Mouse (Mus musculus) kidney, postnatal 25 days (tissue): ENCODE results near the gene Rdm1.
A peak's percentile ranks its signal among the peaks of the same experiment; 100 is the strongest.
"Not testable (repeated sequence)": the region's sequence is repeated elsewhere in the genome, so short reads cannot be mapped to it uniquely, and the experiment has no call there.

Source experiments
- DNase-seq, 2 experiments: peaks; one replicate each; pipeline ENCODE4 v3.0.0; 2021; ENCODE audit warnings: mixed read lengths in 2 of 2

Gene Rdm1

GRCm38 (mm10) chr11:101616948-101617767 lies 9.8 kb upstream of the Rdm1 start:
- no peak for DNase-seq

GRCm38 (mm10) chr11:101617849-101618248 lies 9.1 kb upstream of the Rdm1 start:
- DNase-seq = peak; percentile 47 to 56

GRCm38 (mm10) chr11:101618596-101618995 lies 8.4 kb upstream of the Rdm1 start:
- no peak for DNase-seq

DNA sequence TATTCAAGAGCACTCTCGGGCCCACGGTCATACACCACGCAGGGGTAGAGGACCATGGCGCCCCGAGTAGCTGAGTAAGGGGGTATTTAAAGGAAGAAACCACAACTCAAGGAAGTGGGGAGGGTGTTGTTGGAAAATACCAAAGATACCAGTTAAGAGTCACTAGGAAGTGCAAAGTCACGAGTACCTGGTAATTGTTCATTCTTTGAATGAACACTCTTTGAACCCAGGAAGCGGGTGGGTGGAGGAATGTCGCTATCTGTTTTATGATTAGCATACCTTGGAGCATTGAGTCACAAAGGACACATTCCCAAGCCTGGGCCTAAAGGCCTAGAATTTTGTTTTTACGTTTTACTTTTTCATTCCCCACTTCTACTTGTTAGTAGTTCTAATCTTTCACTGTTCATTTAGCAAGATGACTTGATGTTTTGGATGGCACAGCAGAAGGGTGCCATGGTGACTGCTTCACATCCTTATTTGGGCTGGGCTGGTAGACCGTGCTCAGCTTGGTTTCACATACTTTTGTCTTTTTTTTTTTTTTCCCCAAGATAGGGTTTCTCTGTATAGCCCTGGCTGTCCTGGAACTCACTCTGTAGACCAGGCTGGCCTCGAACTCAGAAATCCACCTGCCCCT lies 6.9 kb upstream of the Rdm1 start:
- DNase-seq = not testable (repeated sequence)

DNA sequence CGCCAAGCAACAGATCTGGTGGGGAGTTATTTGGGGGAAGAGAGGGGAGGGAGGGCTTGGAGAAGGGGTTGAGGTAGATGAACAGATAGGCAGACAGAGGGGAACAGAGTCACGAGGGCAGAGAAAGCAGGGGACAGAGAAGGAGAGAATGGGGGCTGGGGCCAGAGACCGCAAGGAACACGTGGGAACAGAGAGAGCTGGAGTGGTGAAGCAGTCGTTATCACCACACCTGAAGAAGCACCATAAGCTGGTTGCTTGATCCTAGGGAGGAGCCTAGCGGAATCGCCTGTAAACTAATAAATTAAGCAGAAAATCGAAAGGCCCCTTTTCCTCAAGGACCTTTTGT lies 373 bp upstream of the Rdm1 start:
- DNase-seq = peak in 1 of 2 experiments; percentile 44

- DNase-seq = peak; percentile 90 to 91
These were observed 1.0 kb downstream of the Rdm1 start for GRCm38 (mm10) chr11:101627857-101628559.

DNA sequence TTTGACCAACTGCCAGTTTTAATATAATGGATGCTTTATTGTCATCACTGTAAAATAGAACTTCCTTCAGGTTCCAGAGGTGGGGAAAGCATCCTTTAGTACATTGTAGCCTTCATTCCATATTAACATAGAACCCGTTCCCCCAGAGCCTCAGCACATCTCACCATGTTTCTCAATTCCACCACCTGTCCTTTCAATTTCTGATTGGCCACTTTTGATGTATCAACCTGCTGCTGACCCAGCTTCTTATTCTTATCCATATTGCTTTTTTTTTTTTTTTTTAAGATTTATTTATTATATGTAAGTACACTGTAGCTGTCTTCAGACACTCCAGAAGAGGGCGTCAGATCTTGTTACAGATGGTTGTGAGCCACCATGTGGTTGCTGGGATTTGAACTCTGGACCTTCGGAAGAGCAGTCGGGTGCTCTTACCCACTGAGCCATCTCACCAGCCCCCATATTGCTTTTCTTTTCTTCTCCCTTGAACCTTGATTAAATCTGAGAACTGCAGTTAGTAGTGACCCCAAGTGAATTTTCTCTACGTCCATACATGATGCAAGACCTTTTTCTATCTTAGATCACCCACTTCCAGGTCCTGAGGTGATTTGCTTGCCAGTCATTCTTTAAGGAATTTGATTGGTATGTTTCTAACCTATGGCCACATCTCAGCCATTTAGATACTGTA lies 1.9 kb downstream of the Rdm1 start:
- DNase-seq = not testable (repeated sequence)

DNA sequence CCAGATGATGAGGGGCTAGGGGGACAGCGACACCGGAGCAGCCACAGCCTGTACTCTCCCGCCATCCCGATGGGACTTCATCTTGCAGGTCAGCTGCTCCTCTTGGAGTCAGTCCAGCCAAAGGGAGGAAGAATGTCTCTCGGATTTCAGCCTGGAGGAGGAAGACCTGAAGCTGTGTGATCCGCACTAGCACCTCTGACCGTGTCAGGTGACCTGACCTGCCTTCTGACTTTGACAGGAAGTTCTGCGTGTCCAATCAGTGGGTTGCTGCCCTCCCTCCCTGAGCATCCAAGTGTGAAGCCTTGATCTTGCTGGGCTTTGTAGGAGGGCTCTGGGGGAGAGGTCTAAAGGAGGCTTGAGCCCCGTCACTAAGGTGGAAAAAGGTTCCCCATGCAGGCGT lies 8.7 kb downstream of the Rdm1 start:
- DNase-seq = peak; percentile 63 to 80

GRCm38 (mm10) chr11:101639761-101640160 lies 12.8 kb downstream of the Rdm1 start:
- DNase-seq = no peak

- peak; percentile 82 to 90 for DNase-seq
These were observed 14.1 kb downstream of the Rdm1 start for GRCm38 (mm10) chr11:101640857-101641709.

- peak in 1 of 2 experiments; percentile 39 for DNase-seq
These were observed 15.0 kb downstream of the Rdm1 start for GRCm38 (mm10) chr11:101641710-101642642.

DNA sequence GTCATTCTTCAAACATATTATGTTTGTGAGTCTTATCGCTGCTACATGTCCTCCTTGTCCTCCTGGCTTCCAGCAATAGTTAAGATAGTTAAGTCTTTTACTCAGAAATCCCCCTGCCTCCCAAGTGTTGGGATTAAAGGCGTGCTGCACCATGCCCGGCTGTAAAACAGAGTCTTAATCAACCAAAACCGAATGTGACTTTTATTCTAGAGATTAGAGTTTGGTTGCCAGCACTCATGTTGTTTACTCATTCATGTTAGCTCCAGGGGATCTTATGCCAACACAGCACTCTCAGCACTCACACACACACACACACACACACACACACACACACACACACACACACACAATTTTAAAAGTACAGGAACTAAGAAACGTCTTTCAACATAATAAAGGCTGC lies 15.9 kb downstream of the Rdm1 start:
- no peak for DNase-seq

DNA sequence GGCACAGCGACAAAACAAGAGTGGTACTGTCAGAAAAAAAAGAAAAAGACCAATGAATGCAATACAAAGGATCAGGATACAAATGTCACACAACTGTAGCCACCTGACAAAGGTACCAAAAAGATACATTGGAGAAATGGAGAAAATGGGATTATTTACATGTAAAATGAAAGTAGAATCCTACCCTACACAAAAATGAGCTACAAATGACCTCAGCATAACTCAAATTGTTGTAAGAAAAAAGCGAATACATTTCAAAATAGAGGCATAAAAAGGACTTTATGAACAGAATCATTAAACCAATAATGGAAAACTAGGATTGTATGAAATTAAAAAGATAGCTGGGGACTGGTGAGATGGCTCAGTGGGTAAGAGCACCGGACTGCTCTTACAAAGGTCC lies 17.6 kb downstream of the Rdm1 start:
- no peak for DNase-seq

DNA sequence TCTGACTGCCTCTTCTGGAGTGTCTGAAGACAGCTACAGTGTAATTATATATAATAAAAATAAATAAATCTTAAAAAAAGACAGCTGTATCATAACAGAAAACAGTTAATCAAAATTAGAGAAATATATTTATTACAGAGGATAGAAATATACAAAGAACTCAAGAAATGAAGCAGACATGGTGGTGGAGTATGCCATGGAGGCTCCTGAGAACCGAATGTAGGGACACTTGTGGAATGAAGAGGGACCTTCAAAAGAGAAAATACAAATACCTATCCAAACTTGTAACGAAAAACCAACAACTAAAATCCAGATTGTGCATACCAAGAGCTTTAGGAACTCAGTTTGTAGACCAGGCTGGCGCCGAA lies 18.0 kb downstream of the Rdm1 start:
- DNase-seq = not testable (repeated sequence)

DNA sequence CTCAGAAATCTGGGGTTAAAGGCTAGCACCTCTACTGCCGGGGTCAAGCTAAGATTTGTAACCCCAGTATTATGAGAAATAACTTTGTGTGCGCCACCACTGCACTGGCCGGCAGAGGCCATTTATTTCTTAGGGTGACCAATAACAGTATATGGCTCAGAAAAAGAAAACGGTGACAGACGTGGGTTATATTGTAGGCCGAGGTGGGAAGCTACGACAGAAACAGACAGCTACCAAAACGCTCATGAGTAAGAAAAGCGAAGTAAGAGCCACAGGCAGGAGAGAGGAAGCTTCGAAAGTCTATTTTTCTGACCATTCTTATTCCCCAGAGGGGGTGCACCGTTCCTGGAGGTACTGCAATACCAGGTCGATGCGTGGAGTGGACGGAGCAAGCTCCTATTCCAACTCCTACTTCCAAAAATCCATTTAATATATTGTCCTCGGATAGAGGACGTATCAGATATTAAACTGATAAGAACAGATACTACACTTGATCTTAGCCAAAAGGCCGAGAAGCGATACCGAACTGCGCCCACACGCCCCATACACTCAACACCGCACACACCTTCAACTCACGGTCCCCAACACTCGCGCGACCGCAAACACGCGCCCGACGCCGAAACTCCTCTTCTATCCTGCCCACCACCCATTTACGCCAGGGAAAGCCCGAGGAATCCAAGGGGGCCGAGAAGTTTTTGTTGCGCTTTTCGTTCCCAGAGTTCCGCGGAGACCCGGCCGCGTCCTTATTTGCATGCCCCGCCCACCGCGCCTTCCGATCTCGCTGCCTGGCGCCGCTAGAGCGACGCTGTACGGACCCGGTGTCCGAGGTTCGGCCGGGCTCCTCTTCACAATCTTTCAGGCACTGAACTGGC lies 18.7 kb downstream of the Rdm1 start:
- DNase-seq = peak; percentile 65 to 83

GRCm38 (mm10) chr11:101646283-101646794 lies 19.3 kb downstream of the Rdm1 start:
- not testable (repeated sequence) for DNase-seq

DNA sequence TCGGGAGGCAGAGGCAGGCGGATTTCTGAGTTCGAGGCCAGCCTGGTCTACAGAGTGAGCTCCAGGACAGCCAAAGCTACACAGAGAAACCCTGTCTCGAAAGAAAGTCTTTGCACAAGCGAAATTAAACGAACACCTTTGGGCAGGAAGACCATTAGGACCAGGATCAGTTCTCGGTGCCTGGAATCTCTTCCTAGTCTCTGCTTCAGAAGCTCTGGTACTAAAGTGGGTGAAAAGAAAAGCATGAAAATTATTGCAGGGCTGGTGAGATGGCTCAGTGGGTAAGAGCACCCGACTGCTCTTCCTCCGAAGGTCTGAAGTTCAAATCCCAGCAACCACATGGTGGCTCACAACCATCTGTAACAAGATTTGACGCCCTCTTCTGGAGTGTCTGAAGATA lies 20.1 kb downstream of the Rdm1 start:
- not testable (repeated sequence) for DNase-seq

DNA sequence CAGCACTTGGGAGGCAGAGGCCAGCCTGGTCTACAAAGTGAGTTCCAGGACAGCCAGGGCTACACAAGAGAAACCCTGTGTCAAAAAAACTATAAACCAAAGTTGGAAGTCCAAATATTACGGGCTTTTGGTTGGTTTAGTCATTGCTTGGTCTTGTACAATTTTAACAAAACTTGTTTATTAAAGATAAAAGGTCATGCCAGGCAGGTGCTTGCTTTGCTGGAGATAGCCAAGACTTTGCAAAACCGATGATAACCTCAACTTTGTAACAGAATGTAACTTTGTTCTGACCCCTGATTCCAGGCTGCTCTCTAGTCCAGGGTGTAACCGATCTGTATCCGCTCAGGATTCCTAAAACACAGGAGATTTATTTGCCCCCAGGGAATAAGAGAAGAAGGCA lies 29.4 kb downstream of the Rdm1 start:
- no peak for DNase-seq

- no peak for DNase-seq
These were observed 30.5 kb downstream of the Rdm1 start for GRCm38 (mm10) chr11:101657528-101657885.
